Mouse (Mus musculus): ENCODE measurements around the gene Ech1.
A peak's percentile ranks its signal among the peaks of the same experiment; 100 is the strongest.

Gene Ech1

GRCm38 (mm10) chr7:28806869-28807268 lies 18.1 kb upstream of the Ech1 start:
- DNase-seq = no peak

GRCm38 (mm10) chr7:28807641-28808220 lies 17.3 kb upstream of the Ech1 start:
- DNase-seq = no peak

DNA sequence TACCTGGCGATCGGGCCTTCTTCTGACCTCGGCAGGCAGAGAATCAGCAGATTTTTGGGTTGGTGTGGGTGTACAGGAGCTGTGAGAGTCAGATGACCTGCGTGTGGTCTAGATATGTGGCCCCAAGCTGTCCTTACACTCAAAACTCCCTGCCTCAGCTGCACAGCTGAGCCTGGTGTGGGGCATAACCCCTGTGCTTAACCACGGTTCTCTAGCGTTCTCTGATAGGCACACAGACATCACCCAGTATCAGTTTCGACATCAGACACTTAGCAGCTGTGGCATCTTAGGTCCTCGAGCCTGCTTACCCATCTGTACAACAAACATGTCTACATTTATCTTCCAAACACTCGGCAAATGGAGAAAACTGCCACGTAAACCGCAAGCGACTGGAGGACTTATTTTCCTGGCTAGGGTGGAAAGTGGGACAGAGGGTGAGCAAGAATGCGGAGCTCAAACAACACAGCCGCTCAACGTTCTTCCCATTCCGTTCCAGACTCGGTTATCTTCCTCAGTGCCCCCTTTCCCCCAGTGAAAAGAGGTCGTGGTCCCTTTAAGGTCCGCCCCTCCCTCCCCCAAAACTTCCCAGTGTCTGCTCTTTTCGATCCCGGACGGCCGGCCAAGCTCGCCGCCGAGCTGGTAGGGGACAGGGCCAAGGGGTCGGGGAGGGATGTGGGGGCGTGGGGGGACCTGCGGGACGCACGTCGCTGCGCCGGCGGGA lies 16.6 kb upstream of the Ech1 start, which contains the start of gene Hnrnpl:
Hnrnpl (plus strand) TSS at position 321 of the 721 bp plus-strand sequence.
- no peak for DNase-seq

DNA sequence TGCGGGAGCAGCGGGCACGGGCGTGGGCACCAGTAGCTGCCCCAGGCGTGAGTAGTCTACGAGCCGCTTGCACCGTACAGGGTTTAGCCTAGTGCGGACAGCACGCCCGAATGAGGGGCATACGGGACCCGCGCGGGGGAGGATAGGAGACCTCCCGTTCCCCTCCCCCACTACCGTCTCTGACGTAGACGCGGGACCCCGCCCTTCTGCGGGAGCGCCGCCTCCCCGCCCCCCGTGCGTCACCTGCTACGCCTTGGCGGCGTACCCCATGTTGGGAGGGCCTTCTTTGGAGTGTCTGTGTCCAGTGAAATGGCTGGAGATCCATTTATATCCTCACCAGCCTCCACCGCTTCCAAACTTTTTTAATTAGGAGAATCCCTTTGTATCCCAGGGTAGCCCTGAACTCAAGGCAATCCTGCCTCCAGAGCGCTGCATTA lies 16.0 kb upstream of the Ech1 start:
- peak; percentile 95 for DNase-seq

- peak; percentile 63 for DNase-seq
Observed at GRCm38 (mm10) chr7:28809401-28810089, 15.5 kb upstream of the Ech1 start.

- peak; percentile 100 for DNase-seq
Observed at GRCm38 (mm10) chr7:28810107-28811066, 14.6 kb upstream of the Ech1 start.

GRCm38 (mm10) chr7:28811228-28811627 lies 13.8 kb upstream of the Ech1 start:
- DNase-seq = peak; percentile 92

GRCm38 (mm10) chr7:28811640-28812275 lies 13.3 kb upstream of the Ech1 start:
- no peak for DNase-seq

- no peak for DNase-seq
Observed at GRCm38 (mm10) chr7:28812436-28812835, 12.6 kb upstream of the Ech1 start.

DNA sequence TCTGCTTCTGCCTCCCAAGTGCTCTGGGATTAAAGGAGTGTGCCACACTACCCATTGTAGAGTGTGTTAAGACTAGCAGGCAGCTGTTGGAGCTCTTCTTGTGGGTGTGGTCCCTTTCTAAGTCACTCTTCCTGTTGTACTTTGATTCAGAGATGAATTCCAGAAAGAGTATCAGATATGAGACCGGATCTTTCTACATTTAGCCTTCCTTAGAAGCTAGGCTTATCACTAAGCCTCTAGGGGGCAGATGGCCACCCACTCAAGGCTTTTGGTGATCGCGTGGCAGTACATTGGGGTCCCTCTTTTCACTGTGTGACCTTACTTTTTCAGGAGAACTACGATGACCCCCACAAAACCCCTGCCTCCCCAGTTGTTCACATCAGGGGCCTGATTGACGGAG lies 12.1 kb upstream of the Ech1 start:
- no peak for DNase-seq

DNA sequence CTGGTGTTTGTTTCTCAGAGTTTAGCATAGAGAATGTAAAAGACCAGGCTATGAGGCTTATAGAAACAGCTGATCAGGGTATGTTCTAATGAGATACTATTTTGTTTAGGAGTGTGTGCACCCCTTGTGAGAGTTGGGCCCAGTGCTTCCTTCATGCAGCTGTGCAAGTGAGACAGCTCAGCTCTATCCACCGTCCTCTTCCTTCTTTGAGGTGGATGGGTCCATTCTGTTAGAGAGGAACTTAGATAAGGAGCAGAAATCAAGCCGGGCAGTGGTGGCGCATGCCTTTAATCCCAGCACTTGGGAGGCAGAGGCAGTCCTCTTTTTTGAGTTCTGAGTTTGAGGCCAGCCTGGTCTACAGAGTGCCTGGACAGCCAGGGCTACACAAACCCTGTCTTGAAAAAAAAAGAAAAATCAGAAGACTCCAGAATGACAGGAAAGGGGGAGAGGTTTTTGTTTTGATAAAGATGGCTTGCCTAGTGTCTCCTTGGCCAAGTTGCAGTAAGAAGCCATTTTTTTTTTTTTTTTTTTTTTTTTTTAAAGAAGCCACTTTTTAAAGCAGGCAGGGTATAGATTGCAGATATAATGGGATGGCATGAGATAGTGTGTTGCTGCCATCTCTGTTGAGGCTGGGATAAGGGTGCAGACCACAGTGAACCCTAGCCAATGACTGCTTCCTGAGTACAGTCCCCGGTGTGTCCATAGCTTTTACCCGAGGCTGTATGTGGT lies 10.5 kb upstream of the Ech1 start:
- no peak for DNase-seq

DNA sequence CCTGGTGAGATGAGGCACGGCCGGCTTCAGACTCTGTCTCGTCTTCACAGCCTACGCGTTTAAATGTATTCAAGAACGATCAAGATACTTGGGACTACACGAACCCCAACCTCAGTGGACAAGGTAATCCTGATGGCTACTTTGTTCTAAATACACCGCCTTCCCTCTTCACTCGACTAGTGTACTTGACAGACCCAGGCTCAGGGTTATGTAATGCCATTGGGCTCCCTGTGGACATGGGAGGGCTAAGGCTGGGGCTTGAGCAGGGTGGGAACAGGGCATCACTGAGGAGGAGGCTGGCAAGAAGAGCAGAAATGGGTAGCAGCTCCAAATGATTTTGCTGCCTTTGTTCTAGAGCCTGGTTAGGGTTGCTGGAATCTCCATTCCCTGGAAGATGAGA lies 9.8 kb upstream of the Ech1 start:
- no peak for DNase-seq

DNA sequence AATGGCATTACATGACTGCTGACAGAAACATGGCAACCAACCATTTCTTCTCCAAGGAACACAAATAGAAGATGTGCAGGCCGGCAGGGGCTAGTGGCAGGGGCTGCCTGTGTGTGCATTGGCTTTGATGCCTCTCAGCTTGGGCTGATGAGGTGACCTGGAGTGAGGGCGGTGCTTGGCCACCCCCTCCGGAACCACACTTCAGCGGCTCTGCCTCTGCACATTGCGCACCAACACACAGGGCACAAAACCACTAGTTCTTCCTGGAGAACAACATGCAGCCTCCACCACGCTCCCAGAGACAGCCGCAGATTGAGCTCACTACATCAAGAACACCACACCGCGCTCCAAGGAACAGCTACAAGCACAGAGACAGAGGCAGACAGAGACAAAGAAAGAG lies 8.8 kb upstream of the Ech1 start:
- DNase-seq = no peak

GRCm38 (mm10) chr7:28816920-28817319 lies 8.1 kb upstream of the Ech1 start:
- no peak for DNase-seq

DNA sequence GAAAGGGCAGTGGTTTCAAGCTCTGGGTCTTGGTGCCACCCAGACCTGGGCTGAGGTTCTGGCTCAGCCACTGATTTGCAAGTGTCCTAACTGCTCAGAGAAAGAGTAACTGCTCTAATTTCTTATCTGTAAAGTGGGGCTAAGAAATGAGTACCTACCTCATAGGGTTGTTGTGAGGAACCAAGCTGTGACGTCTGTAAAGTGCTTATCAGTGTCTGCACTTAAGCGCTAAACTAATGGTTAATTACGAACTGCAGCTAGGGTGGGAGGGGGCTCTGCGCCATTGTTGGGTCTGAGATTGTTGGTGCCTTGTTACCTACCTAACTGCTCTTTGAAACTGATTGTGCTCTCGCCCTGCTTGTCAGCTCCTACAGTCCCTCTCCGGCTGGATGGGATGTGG lies 7.5 kb upstream of the Ech1 start:
- no peak for DNase-seq

DNA sequence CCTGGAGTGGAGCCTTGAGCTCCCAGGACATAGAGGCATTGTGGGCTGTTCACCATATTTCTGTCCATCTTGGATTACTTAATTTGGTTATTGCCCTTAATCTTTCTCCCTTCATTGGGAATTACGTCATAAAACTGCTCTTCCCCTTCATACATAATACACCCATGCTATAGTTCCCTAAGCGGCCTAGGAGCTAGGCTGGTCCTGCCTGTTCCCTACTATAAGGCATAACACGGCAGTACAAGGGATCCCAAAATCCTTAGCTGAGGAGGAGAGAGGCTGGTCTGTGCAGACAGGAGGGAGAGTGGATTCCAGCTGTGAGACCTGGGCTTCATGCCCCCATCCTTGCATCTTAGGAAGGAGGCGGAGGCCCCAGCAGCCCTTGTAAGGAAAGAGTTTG lies 7.1 kb upstream of the Ech1 start:
- DNase-seq = no peak

GRCm38 (mm10) chr7:28818436-28818835 lies 6.6 kb upstream of the Ech1 start:
- no peak for DNase-seq

DNA sequence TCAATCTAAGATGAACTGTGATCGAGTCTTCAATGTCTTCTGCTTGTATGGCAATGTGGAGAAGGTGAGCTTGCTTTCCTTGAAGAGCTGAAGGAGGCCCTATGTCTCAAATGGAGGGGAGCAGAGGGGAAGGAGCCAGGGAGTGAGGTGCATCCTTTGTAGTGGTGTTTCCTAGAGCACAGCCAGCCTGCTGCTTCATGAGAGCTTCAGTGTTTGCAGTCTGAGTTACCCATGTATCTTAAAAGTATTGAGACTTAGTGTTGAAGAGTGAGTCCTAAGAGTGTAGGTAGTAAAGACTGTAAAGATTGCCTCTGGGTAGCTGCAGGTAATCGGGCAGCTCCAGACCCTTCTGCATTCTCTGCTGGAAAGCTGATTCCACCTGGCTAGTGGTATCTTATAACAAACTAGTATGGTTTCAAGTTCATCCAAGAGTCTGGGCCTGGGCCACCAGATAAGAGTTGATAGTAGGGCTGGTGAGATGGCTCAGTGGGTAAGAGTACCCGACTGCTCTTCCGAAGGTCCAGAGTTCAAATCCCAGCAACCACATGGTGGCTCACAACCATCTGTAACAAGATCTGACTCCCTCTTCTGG lies 6.1 kb upstream of the Ech1 start:
- DNase-seq = no peak

- no peak for DNase-seq
Observed at GRCm38 (mm10) chr7:28819571-28819970, 5.4 kb upstream of the Ech1 start.

DNA sequence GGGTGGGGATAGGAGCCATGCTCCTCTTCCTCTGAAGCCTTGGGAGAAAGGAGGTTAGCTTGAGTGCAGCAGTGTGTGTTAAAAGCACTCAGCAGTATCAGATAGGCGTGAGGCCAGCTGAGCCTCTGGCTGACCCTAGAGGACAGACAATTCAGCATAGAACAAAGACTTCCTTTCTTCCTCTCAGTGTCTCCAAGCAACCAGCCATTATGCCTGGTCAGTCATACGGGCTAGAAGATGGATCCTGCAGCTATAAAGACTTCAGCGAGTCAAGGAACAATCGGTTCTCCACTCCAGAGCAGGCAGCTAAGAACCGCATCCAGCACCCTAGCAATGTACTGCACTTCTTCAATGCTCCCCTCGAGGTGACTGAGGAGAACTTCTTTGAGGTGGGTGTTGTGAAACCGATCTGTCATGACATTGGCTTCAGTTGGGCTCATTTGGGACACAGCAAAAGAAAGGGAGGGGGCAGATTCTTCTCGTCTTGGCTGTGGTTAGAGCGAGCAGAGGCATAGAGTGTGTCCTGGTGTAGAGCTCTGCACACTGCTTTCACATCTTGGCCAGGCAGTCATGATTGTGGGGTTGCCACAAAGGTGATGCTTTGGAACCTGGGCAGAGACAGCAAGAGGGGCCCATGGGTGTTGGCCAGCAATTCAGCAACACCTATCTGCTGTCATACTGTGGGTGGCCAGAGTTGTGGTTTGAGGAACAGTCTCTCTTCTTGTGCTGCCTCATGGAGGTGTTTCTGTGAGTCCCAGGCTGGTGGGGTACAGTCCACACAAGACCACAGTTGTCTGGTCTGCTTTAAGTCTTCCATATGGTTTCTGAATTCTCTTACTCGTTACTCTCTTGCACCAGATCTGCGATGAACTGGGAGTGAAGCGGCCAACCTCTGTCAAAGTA lies 4.4 kb upstream of the Ech1 start:
- DNase-seq = no peak
